Mouse (Mus musculus) granulocyte monocyte progenitor cell, adult 5-6 weeks (primary cell): Measurements from ENCODE around the gene Ptges. TPM values are rescaled to one million over a fixed set of nuclear protein-coding genes. Genes with fewer than 3 reads are reported as not detected.
"Not testable (repeated sequence)": the region's sequence is repeated elsewhere in the genome, so short reads cannot be mapped to it uniquely, and the experiment has no call there.

Experiments used
- ATAC-seq: replicated peaks from 2 replicates; pipeline ENCODE4 v1.8.0; 2016; ENCODE audit warnings: mild to moderate bottlenecking, moderate TSS enrichment, inconsistent platforms; ENCODE audit not compliant: poor library complexity, severe bottlenecking
- total RNA-seq, 2 experiments: library from RNA; stranded (forward) in 1 of 2; stranded (reverse) in 1 of 2; fragments of 200-712, 200-1000 nt in 1 of 2; fragments of >200 nt in 1 of 2; fragmentation: Nextera tagmentation in 1 of 2; gene quantifications; 2 replicates each; pipeline ENCODE4 v1.2.3; 2014 to 2017

Gene Ptges
- total RNA-seq (2014; fragmentation: Nextera tagmentation) (0.30 TPM in 1 of 2 replicates, not detected in the other), total RNA-seq (2017) (0.13 and 0.52 TPM in 2 replicates)

- ATAC-seq: peak; percentile 63
Measured at GRCm38 (mm10) chr2:30929483-30930045, at the start of gene Ptges. TSS of gene Ptges (minus strand) at chr2:30929863.

- ATAC-seq: peak; percentile 70
Measured at GRCm38 (mm10) chr2:30967352-30968327, 38.0 kb upstream of the Ptges start, which contains the start of gene Tor1a. TSS of gene Tor1a (minus strand) at chr2:30967933.

- peak; percentile 49 for ATAC-seq
Measured at GRCm38 (mm10) chr2:30966826-30967225, 37.2 kb upstream of the Ptges start.

- peak; percentile 74 for ATAC-seq
Measured at GRCm38 (mm10) chr2:30965627-30966026, 36.0 kb upstream of the Ptges start.

- ATAC-seq: no peak
Measured at GRCm38 (mm10) chr2:30962570-30963254, 33.0 kb upstream of the Ptges start.

GRCm38 (mm10) chr2:30959856-30960255, 30.2 kb upstream of the Ptges start:
- ATAC-seq: no peak

GRCm38 (mm10) chr2:30958726-30959125, 29.1 kb upstream of the Ptges start:
- ATAC-seq: no peak

- no peak for ATAC-seq
Measured at GRCm38 (mm10) chr2:30957511-30957910, 27.8 kb upstream of the Ptges start.

- peak; percentile 52; the same call in 1 of the 2 replicates for ATAC-seq
Measured at GRCm38 (mm10) chr2:30954797-30955196, 25.1 kb upstream of the Ptges start.

- ATAC-seq: peak; percentile 92
Measured at GRCm38 (mm10) chr2:30952824-30953490, 23.3 kb upstream of the Ptges start, which contains the start of gene Tor1b. TSS of gene Tor1b (plus strand) at chr2:30952959.

GRCm38 (mm10) chr2:30952457-30952823, 22.8 kb upstream of the Ptges start:
- ATAC-seq: no peak

- ATAC-seq: peak; percentile 91
Measured at GRCm38 (mm10) chr2:30942603-30943011, 12.9 kb upstream of the Ptges start.

- ATAC-seq: not testable (repeated sequence)
Measured at GRCm38 (mm10) chr2:30942116-30942515, 12.5 kb upstream of the Ptges start.

- no peak for ATAC-seq
Measured at GRCm38 (mm10) chr2:30941586-30941985, 11.9 kb upstream of the Ptges start.

- no peak for ATAC-seq
Measured at GRCm38 (mm10) chr2:30938574-30938991, 8.9 kb upstream of the Ptges start.

- ATAC-seq: no peak
Measured at GRCm38 (mm10) chr2:30937731-30938130, 8.1 kb upstream of the Ptges start.

GRCm38 (mm10) chr2:30936808-30937207, 7.1 kb upstream of the Ptges start:
- no peak for ATAC-seq

- peak; percentile 56 for ATAC-seq
Measured at GRCm38 (mm10) chr2:30933917-30934450, 4.3 kb upstream of the Ptges start.

- no peak for ATAC-seq
Measured at GRCm38 (mm10) chr2:30933032-30933431, 3.4 kb upstream of the Ptges start.

- ATAC-seq: no peak
Measured at GRCm38 (mm10) chr2:30931922-30932321, 2.3 kb upstream of the Ptges start.
